Mouse (Mus musculus) midbrain, postnatal 0 days (tissue): ENCODE measurements at regions not wholly inside any gene's neighbourhood (a gene's known extent, or its start where the extent isn't known, plus 50 kb on each side); places are given as distances from the start of the nearest gene placed in this dataset.

ENCODE experiments used
- ATAC-seq: fragments of 200-750 bp; cut with Nextera tagmentation; 2 replicates; pipeline ENCODE4 v1.8.0; 2017; ENCODE audit warnings: moderate number of reproducible peaks, mild to moderate bottlenecking, moderate TSS enrichment, moderate library complexity; ENCODE audit not compliant: low FRiP score
- DNase-seq: peaks from one replicate; pipeline ENCODE4 v3.0.0-alpha.2; 2015; ENCODE audit warnings: low spot score
- H3K27ac ChIP-seq: fragments of 300-500 bp; sonication (generic); 2 replicates; pipeline ENCODE4 v1.5.1; 2014; ENCODE audit warnings: low read depth, mild to moderate bottlenecking, low read length, mixed read lengths
- H3K27me3 ChIP-seq: fragments of 300-500 bp; sonication (generic); 2 replicates; pipeline ENCODE4 v1.6.1; 2014; ENCODE audit warnings: low read length, control low read depth, mixed read lengths; ENCODE audit not compliant: insufficient read depth
- H3K36me3 ChIP-seq: fragments of 300-500 bp; sonication (generic); 2 replicates; pipeline ENCODE4 v1.6.1; 2014; ENCODE audit warnings: low read length, control low read depth, mixed read lengths; ENCODE audit not compliant: insufficient read depth
- H3K4me1 ChIP-seq: fragments of 300-500 bp; sonication (generic); 2 replicates; pipeline ENCODE4 v1.6.1; 2014; ENCODE audit warnings: mild to moderate bottlenecking, control low read depth, antibody characterized with exemption, low read length, mixed read lengths; ENCODE audit not compliant: insufficient read depth
- H3K4me2 ChIP-seq: fragments of 300-500 bp; sonication (generic); 2 replicates; pipeline ENCODE4 v1.6.1; 2014; ENCODE audit warnings: low read depth, mild to moderate bottlenecking, low read length, mixed read lengths; ENCODE audit not compliant: poor library complexity, severe bottlenecking
- H3K4me3 ChIP-seq: fragments of 300-500 bp; sonication (generic); 2 replicates; pipeline ENCODE4 v1.5.1; 2014; ENCODE audit warnings: low read depth, mild to moderate bottlenecking, low read length, moderate library complexity
- H3K9ac ChIP-seq: fragments of 300-500 bp; sonication (generic); replicated peaks from 2 replicates; pipeline ENCODE4 v1.6.1; 2014; ENCODE audit warnings: mild to moderate bottlenecking, low read length, moderate library complexity, mixed read lengths; ENCODE audit not compliant: poor library complexity, severe bottlenecking
- H3K9me3 ChIP-seq: fragments of 300-500 bp; sonication (generic); 2 replicates; pipeline ENCODE4 v1.6.1; 2016; ENCODE audit warnings: low read length, control low read depth
- CTCF ChIP-seq: IDR thresholded peaks from 2 replicates; pipeline ENCODE4 v1.5.1; 2016; ENCODE audit warnings: antibody characterized with exemption, mild to moderate bottlenecking
- WGBS: fragments of 180-500 bp; shearing (Covaris S2); extraction: QIAGEN DNeasy Blood & Tissue Kit; methylation state at CpG from one replicate; pipeline ENCODE4 v1.1.7; 2014; 5-methylcytosine and 5-hydroxymethylcytosine counted together

GRCm38 (mm10) chr9:62180456-62181181 is 58.2 kb upstream of the Glce start:
- H3K4me2 ChIP-seq, result no peak overlapping the region
- WGBS, result 50% methylated on average over 11 of the region's 11 CpGs
- no peak for ATAC-seq

DNA sequence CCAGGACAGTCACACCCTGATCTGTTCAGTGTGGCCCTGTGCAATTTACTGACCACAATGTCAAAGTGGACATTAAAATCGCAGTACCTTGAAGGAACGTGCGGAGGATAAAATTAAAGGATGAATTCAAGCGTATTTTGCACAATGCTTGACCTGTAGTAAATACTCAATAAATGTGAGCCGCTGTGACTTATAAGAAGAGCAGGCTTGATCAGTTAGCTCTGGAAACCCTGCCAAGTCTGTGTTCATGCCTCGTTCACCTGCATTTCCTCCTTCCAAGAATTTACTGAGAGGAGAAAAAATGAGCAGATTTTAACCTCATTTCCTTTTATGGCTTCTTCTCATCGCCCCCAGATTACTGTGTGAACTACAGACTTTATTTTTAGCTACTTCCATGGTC is 52.2 kb upstream of the Glce start:
- Histone ChIP-seq H3K9ac (no peak overlapping the region), H3K36me3 (no peaks in the 10 kb centered on the region), H3K9me3 (no peaks in the 10 kb centered on the region), H3K27ac (no peak overlapping the region), H3K4me2 (no peak overlapping the region), H3K27me3 (no peaks in the 10 kb centered on the region), H3K4me3 (no peak overlapping the region), H3K4me1 (no peaks in the 10 kb centered on the region)
- 85% methylated on average over 7 of the region's 7 CpGs for WGBS
- ATAC-seq, result no peak
- TF ChIP-seq CTCF, result no peak
- no peak for DNase-seq

More at GRCm38 (mm10) chr9:62180456-62181181, 58.2 kb upstream of the Glce start:
- DNase-seq, result no peak
- no peaks in the 10 kb centered on the region for H3K9me3 ChIP-seq
- H3K4me3 ChIP-seq, result no peak overlapping the region
- no peaks in the 10 kb centered on the region for H3K27me3 ChIP-seq
- no peak overlapping the region for H3K9ac ChIP-seq
- peaks cover 5% of the 10 kb centered on the region; the same call in 1 of the 2 replicates for H3K4me1 ChIP-seq
- H3K27ac ChIP-seq, result peak overlapping the region; percentile 69
- no peak for TF ChIP-seq CTCF
- H3K36me3 ChIP-seq, result no peaks in the 10 kb centered on the region
